Mouse (Mus musculus) G1E (cell line): ENCODE data around the gene Tcl1b4.
"Not testable (repeated sequence)": the region's sequence is repeated elsewhere in the genome, so short reads cannot be mapped to it uniquely, and the experiment has no call there.

Experiments used
- CTCF ChIP-seq: IDR thresholded peaks from 2 replicates; pipeline ENCODE4 v1.5.1; 2012; ENCODE audit warnings: low read depth, low read length, inconsistent platforms, mixed read lengths
- GATA1 ChIP-seq: IDR thresholded peaks from 2 replicates; pipeline ENCODE4 v1.6.1; 2012; ENCODE audit warnings: borderline replicate concordance, low read length, inconsistent platforms, mixed read lengths
- TAL1 ChIP-seq: conservative IDR thresholded peaks from 2 replicates; pipeline ENCODE4 v1.6.1; 2012; ENCODE audit warnings: low read depth, low read length, inconsistent platforms, mixed read lengths

- not testable (repeated sequence) for TF ChIP-seq CTCF, TAL1, GATA1
These were observed 25.7 kb upstream of the Tcl1b4 start, which contains the start of gene Tcl1b5 for GRCm38 (mm10) chr12:105176044-105176443.
